Mouse (Mus musculus) layer of hippocampus, adult 8-10 months (tissue): ENCODE results near the gene Tpt1. TPM values are rescaled to one million over a fixed set of nuclear protein-coding genes. Genes with fewer than 3 reads are reported as not detected.
A peak's percentile ranks its signal among the peaks of the same experiment; 100 is the strongest.
"Not testable (repeated sequence)": the region's sequence is repeated elsewhere in the genome, so short reads cannot be mapped to it uniquely, and the experiment has no call there.

Experiments
- DNase-seq, 2 experiments: peaks; one replicate each; pipeline ENCODE4 v3.0.0; 2022; ENCODE audit warnings: low spot score in 2 of 2
- total RNA-seq, 4 experiments: library from RNA; stranded (reverse); gene quantifications; 2 replicates each; pipeline ENCODE4 v1.2.4; 2022

Gene Tpt1
- total RNA-seq, 4 experiments from 2014 or later, result 898 to 1,122 (median 1,004) TPM

DNA sequence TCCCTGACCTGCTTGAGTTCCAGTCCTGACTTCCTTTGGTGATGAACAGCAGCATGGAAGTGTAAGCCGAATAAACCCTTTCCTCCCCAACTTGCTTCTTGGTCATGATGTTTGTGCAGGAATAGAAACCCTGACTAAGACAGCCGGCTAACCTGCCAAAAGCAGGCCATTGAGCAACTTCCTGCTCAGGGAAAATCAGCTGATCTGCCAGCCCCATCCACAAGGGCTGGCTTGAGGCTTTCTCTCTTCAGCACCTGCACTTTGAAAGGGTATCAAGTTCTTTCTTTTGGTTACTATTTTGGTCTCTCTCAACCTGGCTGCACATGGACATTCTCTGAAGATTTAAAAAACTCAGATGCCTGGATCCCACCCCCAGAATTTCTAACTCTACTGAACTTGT is 3.1 kb upstream of the Tpt1 start:
- DNase-seq, result not testable (repeated sequence)

DNA sequence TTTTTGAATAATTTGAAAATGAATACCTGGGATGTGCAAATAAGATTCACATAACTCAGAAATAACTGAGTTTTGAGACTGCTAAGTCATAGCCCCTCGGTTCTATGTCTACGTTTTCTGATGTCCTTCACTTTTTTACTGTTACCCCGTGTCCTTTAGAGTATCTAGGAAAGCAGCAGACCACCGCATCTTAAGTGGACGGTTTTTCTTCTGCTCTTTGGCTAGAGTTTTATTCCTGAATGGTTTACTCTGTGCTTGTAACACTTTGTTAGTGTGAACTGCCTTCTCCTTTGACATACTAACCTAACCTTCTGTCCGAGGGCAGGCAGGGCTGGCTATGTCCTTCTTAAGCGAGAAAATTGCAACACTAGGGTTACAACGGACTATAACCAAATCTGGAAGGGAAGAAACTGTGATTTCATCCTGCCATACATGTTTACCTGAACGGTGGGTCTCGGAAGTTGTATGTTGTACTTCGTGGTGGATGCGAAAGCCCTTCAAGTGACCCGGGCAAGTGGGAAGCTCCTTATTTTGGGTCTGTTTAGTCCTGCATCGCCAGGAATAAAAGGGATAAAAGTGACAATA is 690 bp upstream of the Tpt1 start:
- no peak for DNase-seq

GRCm38 (mm10) chr14:75845698-75846115 is 814 bp downstream of the Tpt1 start:
- peak; percentile 75 to 85 for DNase-seq

DNA sequence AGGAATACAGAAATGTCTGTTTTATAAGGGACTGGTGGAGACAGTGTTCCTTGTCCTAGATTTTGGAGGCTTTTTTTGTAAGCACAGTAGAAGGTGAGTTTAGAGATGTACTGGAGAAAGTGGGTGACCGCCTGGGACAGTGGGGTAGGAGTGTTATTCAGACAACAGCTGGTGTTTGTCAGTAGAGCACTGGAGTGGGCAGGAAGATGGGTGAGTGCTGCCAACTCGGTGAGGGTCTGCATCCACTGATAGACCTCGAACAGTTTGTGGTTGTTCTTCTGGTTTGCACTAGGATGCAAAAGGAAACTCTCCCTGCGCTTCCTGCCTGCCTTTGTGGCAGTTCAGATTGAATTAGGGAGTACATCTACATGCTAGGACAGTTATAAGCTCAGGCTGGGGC is 2.8 kb downstream of the Tpt1 start:
- DNase-seq, result no peak

DNA sequence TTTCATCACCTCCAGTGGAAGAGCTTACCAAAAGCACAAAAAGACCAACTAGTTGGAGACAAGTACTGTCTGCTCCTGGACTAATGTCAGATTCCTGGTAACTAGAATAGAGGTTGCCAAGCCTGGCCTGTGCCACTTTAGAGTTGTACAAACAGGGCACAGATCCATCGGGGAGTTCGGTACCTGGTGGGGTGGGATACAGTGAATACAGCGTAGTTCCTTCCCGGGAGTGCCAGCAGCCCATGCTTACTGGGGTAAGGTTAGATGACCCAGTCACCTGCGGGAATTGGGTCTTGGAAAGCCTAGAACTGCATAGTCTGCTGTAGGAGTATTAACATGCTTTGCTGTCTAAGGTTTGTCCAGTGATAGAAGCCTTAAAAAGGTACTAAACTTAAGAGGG is 3.6 kb downstream of the Tpt1 start:
- DNase-seq, result no peak

DNA sequence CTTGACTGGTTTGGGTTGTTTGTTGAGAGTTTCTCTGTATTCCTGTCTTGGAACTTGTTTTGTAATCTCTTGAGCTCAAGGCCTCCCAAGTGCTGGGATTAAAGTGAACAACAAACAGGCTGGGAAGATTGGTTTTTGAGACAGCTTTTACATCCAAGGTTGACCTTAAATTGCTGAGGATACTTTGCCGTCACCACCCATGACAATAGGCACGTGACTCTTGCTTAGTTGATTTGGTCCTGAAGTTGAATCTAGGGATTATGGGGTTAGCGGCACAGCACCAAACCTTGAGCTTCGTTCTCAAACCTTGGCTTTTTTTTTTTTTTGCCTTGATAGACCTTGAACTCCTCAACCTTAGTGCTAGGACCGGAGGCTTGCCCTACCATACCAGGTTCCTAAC is 4.3 kb downstream of the Tpt1 start:
- no peak for DNase-seq

- DNase-seq, result no peak
Observed at GRCm38 (mm10) chr14:75849842-75850568, 5.1 kb downstream of the Tpt1 start.

DNA sequence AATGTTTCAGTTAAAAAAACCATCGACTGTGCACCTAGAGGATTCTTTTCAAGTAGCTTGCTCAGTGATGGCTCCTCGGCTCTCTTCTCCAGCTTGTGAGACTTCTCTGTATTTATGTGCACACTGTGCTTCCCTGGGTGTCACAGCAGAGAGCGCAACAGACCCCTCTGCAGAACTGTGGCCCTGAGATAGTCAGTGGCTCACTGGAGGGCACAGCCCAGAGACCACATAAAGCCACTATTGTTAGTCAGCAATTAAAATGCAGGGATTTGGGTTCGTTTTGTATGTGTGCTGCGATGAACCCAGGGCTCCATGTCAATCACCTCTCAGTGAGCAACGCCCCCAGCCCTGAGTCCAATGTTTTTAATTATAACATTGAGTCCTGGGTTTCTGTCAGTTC is 5.9 kb downstream of the Tpt1 start:
- no peak for DNase-seq

DNA sequence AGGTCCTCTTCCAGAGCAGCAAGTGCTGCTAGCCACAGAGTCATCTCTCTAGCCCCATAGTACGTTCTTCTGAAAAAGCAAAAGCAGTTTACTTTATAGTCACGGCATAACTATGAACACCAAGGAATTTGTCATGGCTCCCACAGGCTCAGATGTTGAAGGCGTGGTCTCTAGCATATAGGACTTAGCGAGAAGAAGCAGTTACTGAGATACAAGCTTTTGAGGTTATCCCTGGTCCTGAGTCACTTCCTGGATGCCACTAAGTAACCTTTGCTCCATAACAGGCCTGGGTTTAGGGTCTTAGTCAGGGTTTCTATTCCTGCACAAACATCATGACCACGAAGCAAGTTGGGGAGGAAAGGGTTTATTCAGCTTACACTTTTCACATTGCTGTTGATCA is 7.1 kb downstream of the Tpt1 start:
- no peak for DNase-seq

GRCm38 (mm10) chr14:75855263-75855992 is 10.5 kb downstream of the Tpt1 start:
- peak in 1 of 2 experiments; percentile 63 for DNase-seq

DNA sequence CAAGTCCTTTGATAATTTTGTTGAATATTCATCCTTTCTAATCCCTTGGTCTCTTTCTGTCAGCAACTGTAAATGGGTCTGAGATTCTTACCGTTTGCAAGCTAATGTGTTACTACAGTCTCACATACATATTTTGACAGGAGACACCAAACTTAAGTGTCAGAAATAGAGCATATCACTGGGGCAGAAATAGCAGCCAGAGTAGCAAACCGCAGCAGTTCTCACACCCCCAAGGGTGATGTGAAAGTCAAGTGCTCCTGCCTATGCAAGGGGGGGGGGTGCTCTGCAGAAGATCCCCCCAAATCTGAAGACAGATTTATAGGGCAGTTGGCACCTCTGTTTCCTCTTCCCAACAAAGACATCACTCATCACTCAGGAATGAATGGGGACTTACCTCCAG is 13.3 kb downstream of the Tpt1 start:
- DNase-seq, result no peak

- no peak for DNase-seq
Observed at GRCm38 (mm10) chr14:75859619-75860018, 14.7 kb downstream of the Tpt1 start.

- no peak for DNase-seq
Observed at GRCm38 (mm10) chr14:75862701-75863100, 17.8 kb downstream of the Tpt1 start.

- DNase-seq, result no peak
Observed at GRCm38 (mm10) chr14:75863549-75864409, 18.9 kb downstream of the Tpt1 start.

- no peak for DNase-seq
Observed at GRCm38 (mm10) chr14:75866706-75867333, 21.9 kb downstream of the Tpt1 start.

- DNase-seq, result not testable (repeated sequence)
Observed at GRCm38 (mm10) chr14:75868028-75868427, 23.1 kb downstream of the Tpt1 start.

GRCm38 (mm10) chr14:75869769-75870363 is 25.0 kb downstream of the Tpt1 start:
- no peak for DNase-seq

- no peak for DNase-seq
Observed at GRCm38 (mm10) chr14:75870631-75871030, 25.7 kb downstream of the Tpt1 start.

- DNase-seq, result no peak
Observed at GRCm38 (mm10) chr14:75871111-75871510, 26.2 kb downstream of the Tpt1 start.

DNA sequence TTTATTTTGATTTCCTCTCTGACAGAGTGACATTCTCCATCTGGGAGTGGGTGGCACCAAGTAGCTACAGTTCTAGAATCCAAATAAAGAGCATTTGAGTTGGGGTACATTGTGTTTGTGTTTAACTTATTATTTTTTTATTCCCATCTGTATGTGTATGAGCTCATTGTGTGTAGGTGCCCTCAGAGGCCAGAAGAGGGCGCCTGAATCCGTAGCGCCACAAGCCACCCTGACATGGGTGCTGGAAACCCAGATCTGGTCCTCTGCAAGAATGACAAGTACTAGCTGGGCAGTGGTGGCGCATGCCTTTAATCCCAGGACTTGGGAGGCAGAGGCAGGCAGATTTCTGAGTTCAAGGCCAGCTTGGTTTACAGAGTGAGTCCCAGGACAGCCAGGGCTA is 26.9 kb downstream of the Tpt1 start:
- DNase-seq, result no peak

DNA sequence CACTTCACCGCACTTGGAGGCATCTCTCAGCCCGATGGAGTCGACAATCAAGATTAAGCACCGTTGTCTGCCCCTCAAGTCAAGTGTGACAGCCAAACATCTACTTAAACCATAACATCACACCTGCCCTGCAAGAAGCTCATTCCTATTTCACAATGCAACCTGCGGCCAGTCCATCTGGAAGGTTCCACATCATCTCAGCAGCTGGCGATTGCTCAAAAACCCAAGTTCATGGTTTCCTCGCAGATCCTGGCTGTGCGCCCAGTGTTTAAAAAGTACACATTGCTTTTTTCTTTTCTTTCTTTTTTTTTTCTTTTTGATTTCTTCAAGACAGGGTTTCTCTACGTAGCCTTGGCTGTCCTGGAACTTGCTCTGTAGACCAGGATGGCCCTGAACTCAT is 28.7 kb downstream of the Tpt1 start:
- no peak for DNase-seq
